Mouse (Mus musculus) hindbrain, postnatal 0 days (tissue): ENCODE results near the gene Rps6kl1. TPM values are rescaled to one million over a fixed set of nuclear protein-coding genes. Genes with fewer than 3 reads are reported as not detected.

Experiments
- ATAC-seq: fragments of 200-750 bp; cut with Nextera tagmentation; 2 replicates; pipeline ENCODE4 v1.8.0; 2017; ENCODE audit warnings: mild to moderate bottlenecking, moderate TSS enrichment, moderate library complexity
- DNase-seq: peaks from one replicate; pipeline ENCODE4 v3.0.0-alpha.2; 2015; ENCODE audit warnings: low spot score
- H3K27ac ChIP-seq: fragments of 300-500 bp; sonication (generic); 2 replicates; pipeline ENCODE4 v1.5.1; 2014; ENCODE audit warnings: mild to moderate bottlenecking
- H3K27me3 ChIP-seq: fragments of 300-500 bp; sonication (generic); 2 replicates; pipeline ENCODE4 v1.6.1; 2014; ENCODE audit warnings: low read length, mixed read lengths; ENCODE audit not compliant: insufficient read depth
- H3K36me3 ChIP-seq: fragments of 300-500 bp; sonication (generic); 2 replicates; pipeline ENCODE4 v1.6.1; 2014; ENCODE audit warnings: low read length, mixed read lengths; ENCODE audit not compliant: insufficient read depth
- H3K4me1 ChIP-seq: fragments of 300-500 bp; sonication (generic); 2 replicates; pipeline ENCODE4 v1.6.1; 2014; ENCODE audit warnings: antibody characterized with exemption, low read length, mixed read lengths; ENCODE audit not compliant: insufficient read depth
- H3K4me2 ChIP-seq: fragments of 300-500 bp; sonication (generic); 2 replicates; pipeline ENCODE4 v1.6.1; 2014; ENCODE audit warnings: low read depth, mild to moderate bottlenecking, low read length, moderate library complexity, mixed read lengths
- H3K4me3 ChIP-seq: fragments of 300-500 bp; sonication (generic); 2 replicates; pipeline ENCODE4 v1.5.1; 2014; ENCODE audit warnings: low read length
- H3K9ac ChIP-seq: fragments of 300-500 bp; sonication (generic); replicated peaks from 2 replicates; pipeline ENCODE4 v1.6.1; 2014; ENCODE audit warnings: mild to moderate bottlenecking, low read length, moderate library complexity, mixed read lengths
- H3K9me3 ChIP-seq: fragments of 300-500 bp; sonication (generic); 2 replicates; pipeline ENCODE4 v1.6.1; 2016; ENCODE audit warnings: low read length, mixed read lengths
- CTCF ChIP-seq: IDR thresholded peaks from 2 replicates; pipeline ENCODE4 v1.5.1; 2016; ENCODE audit warnings: antibody characterized with exemption, control low read depth, low read depth
- WGBS: fragments of 180-500 bp; shearing (Covaris S2); extraction: QIAGEN DNeasy Blood & Tissue Kit; methylation state at CpG from one replicate; pipeline ENCODE4 v1.1.7; 2014; 5-methylcytosine and 5-hydroxymethylcytosine counted together
- polyA plus RNA-seq: library from polyadenylated mRNA; unstranded; fragments of >200 nt; fragmentation: Nextera tagmentation; extraction: Ambion mirVana; gene quantifications from 2 replicates; pipeline ENCODE4 v1.2.1, GENCODE M21; 2015
- total RNA-seq: library from RNA; depleted of rRNA; stranded (reverse); fragments of >200 nt; gene quantifications from 2 replicates; pipeline ENCODE4 v1.2.3, GENCODE M21; 2014; rRNA removed

The Rps6kl1 gene
- total RNA-seq: 42.0 TPM in 2 replicates
- 29.3 and 30.8 TPM in 2 replicates for polyA plus RNA-seq

DNA sequence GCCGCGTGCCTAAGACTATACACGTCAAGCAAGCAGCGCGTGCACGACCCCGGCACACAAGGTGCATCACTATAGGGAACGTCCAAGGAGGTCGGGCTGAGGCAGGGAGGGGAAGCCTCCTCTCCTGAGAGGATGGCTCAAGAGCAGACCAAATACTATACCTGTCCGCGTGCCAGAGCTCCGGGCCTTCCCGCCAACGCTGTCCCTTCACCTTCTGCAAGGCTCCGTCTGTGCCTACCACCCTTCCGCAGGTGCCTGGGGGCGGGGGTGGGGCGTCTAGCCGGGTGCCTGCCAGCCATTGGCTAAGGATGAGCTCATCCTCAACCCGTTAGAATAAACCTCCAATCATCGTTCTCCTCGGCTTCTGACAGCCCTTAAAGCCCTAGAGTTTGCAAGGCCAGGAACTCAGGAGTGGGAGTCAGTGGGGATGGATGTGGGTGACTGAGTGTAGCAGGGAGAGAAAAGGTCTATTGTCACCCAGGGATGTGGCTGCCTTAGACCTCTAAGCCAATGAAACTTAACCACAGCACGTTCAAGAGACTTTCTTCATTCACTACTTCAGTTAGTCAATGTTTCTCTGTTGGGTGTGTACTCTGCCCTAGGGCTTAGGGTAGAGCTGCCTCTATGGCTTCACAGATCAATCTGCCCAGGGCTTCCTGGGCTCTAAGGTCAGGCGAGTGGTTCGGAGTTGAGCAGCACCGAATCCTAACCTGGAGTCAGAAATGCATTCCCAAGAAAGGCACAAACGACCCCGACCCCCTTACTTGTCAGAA, at the start of gene Rps6kl1:
Rps6kl1 (minus strand) TSS at position 263 of the 773 bp plus-strand sequence.
- Histone ChIP-seq H3K9ac (peak within 1 kb of the TSS; percentile 66), H3K4me3 (peak within 1 kb of the TSS; percentile 48), H3K36me3 (no peaks in the 10 kb centered on the region), H3K4me2 (peak within 1 kb of the TSS; percentile 64), H3K4me1 (no peaks in the 10 kb centered on the region), H3K9me3 (no peaks in the 10 kb centered on the region), H3K27ac (peak within 1 kb of the TSS; percentile 59), H3K27me3 (no peaks in the 10 kb centered on the region)
- TF ChIP-seq CTCF: no peak
- DNase-seq: peak; percentile 85
- WGBS: 14% methylated on average over 28 of the region's 28 CpGs
- peak; percentile 95 for ATAC-seq

DNA sequence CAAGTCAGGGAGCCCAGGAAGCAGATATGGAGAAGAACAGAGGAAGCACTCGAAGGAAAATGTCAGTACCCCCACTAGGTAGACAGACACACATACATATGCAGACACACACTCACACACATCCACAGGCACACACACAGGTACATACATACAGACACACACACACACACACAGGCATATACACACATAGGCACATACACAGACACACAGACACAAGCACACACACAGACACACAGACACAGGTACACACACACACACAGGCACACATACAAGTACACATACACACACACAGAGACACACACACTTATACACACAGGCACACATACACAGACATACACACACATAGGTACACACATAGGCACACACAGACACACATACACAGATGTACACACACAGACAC, 48.9 kb upstream of the Rps6kl1 start:
- Histone ChIP-seq H3K4me3 (no peak overlapping the region), H3K36me3 (no peaks in the 10 kb centered on the region), H3K4me1 (peaks cover 8% of the 10 kb centered on the region), H3K27me3 (no peaks in the 10 kb centered on the region), H3K27ac (no peak overlapping the region), H3K4me2 (no peak overlapping the region), H3K9ac (no peak overlapping the region), H3K9me3 (no peaks in the 10 kb centered on the region)
- TF ChIP-seq CTCF: no peak
- 67% methylated on average over 1 of the region's 1 CpGs for WGBS
- ATAC-seq (no peak), DNase-seq (no peak)

DNA sequence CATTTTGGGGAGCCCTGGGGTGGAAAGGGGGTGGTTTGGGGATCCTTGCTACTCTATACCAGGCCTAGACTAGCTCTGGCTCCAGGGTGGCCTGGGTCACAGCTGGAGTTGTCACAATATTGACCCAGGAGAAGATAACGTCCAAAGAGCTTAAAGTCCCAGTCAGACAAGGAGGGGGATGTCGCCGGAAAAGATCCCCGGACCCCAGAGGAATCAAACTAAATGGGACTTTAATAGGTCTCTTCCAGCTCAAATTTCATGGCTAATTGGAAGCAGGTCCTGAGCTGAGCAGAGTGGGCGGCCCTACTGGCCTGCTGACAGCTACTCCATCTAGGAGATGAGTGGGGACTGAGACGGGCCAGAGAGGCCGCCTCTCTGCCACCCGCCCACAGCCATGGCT, 46.9 kb upstream of the Rps6kl1 start:
- no peak overlapping the region for H3K27ac ChIP-seq
- H3K4me3 ChIP-seq: no peak overlapping the region
- no peak for DNase-seq
- no peaks in the 10 kb centered on the region for H3K36me3 ChIP-seq
- WGBS: 46% methylated on average over 8 of the region's 8 CpGs
- peaks cover 17% of the 10 kb centered on the region for H3K4me1 ChIP-seq
- no peak overlapping the region for H3K4me2 ChIP-seq
- no peaks in the 10 kb centered on the region for H3K9me3 ChIP-seq
- H3K9ac ChIP-seq: no peak overlapping the region
- no peak for ATAC-seq
- TF ChIP-seq CTCF: no peak
- no peaks in the 10 kb centered on the region for H3K27me3 ChIP-seq

DNA sequence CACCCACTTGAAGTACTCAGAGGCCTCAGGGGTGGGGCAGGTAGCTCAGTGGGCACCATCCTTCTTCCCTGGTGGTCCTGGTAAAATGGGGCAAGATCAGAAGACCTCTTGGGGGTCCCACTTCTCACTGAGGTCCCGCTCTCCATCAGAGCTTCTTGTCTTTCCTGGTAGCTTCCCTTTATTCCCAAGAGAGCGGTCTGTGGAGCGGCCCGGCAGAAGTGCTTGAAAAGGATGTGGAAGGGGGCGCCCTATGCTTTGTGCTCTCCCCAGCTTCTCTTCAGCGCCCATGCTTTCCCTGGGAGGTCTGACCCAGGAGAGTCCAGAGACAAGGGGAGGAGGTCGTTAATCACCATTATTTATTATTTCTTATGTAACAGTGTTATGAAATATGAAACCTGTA, 46.3 kb upstream of the Rps6kl1 start:
- Histone ChIP-seq H3K27ac (no peak overlapping the region), H3K36me3 (no peaks in the 10 kb centered on the region), H3K27me3 (no peaks in the 10 kb centered on the region), H3K9me3 (no peaks in the 10 kb centered on the region), H3K4me1 (peaks cover 23% of the 10 kb centered on the region), H3K9ac (no peak overlapping the region), H3K4me3 (no peak overlapping the region), H3K4me2 (no peak overlapping the region)
- TF ChIP-seq CTCF: no peak
- DNase-seq (no peak), ATAC-seq (no peak)
- 87% methylated on average over 7 of the region's 7 CpGs for WGBS

DNA sequence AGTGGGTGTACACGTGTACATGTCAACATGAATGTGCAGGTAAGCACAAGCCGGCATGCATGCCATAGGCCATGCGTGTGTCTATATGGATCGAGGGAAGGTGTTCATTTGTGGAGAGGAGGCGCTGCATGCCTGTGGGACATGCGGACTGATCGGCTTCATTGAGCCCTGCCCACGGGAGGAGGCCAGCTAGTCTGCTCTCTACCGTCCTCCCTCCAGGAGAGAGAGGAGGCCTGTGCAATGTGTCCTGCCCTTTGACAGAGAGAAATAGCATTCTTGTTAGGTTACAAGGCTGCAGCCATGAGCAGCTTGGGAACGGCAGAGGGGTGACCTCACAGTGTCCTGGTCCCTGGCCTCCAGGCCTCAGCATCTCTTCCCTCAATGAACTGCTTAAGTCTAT, 45.1 kb upstream of the Rps6kl1 start:
- Histone ChIP-seq H3K27ac (no peak overlapping the region), H3K4me3 (no peak overlapping the region), H3K9ac (no peak overlapping the region), H3K4me2 (no peak overlapping the region), H3K36me3 (no peaks in the 10 kb centered on the region), H3K27me3 (no peaks in the 10 kb centered on the region), H3K9me3 (no peaks in the 10 kb centered on the region), H3K4me1 (peaks cover 25% of the 10 kb centered on the region)
- no peak for DNase-seq
- ATAC-seq: no peak
- WGBS: 90% methylated on average over 10 of the region's 10 CpGs
- no peak for TF ChIP-seq CTCF

DNA sequence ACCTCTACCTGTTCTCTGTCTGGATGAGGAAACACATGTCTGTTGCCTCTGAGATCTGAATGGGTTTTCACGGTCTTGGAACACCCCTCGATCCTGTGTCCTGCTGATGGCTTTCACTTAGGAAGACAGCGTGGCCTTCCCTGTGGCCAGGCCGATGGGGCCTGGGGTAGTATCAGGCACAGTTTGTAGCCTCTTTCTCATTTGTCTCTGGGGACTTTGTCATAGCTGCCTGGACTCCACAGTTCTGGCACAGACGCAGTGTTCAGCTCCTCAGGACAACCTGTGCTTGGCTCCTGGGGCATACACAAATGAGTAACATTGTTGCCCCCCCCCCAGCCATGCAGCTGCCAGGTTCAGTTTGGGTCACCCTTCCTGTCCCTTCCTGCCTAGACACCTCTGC, 44.0 kb upstream of the Rps6kl1 start:
- no peaks in the 10 kb centered on the region for H3K27me3 ChIP-seq
- H3K36me3 ChIP-seq: no peaks in the 10 kb centered on the region
- DNase-seq (peak; percentile 15), ATAC-seq (peak; percentile 22; the same call in 1 of the 2 replicates)
- H3K9me3 ChIP-seq: no peaks in the 10 kb centered on the region
- no peak for TF ChIP-seq CTCF
- no peak overlapping the region for H3K4me2 ChIP-seq
- 44% methylated on average over 5 of the region's 5 CpGs for WGBS
- H3K9ac ChIP-seq: no peak overlapping the region
- H3K4me3 ChIP-seq: no peak overlapping the region
- H3K27ac ChIP-seq: peak overlapping the region; percentile 66; the same call in 1 of the 2 replicates
- peaks cover 23% of the 10 kb centered on the region for H3K4me1 ChIP-seq

DNA sequence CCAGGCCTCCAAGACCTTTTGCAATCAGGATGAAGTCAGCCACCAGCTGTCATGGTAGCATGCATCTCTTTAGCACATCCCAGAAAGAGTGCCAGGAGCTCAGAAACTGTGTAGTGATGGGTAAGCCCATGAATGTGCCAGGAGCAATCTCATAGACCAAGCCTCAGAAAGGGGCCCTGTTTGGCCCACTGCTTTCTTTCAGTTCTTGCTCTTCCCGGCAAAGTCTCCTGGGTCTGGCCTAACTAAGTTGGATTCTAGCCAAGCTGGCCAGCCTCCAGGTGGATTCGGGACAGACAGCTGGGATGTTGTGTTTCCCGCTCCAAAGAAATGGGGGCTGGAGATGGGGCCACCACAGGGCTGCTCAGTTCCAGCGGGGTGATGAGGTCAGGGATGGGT, 43.6 kb upstream of the Rps6kl1 start:
- no peak overlapping the region for H3K4me3 ChIP-seq
- WGBS: 19% methylated on average over 4 of the region's 4 CpGs
- H3K4me1 ChIP-seq: peaks cover 23% of the 10 kb centered on the region
- H3K9ac ChIP-seq: no peak overlapping the region
- ATAC-seq (peak; percentile 87), DNase-seq (peak; percentile 89)
- no peak for TF ChIP-seq CTCF
- peak overlapping the region; percentile 66; the same call in 1 of the 2 replicates for H3K27ac ChIP-seq
- no peak overlapping the region for H3K4me2 ChIP-seq
- no peaks in the 10 kb centered on the region for H3K9me3 ChIP-seq
- no peaks in the 10 kb centered on the region for H3K36me3 ChIP-seq
- no peaks in the 10 kb centered on the region for H3K27me3 ChIP-seq
